27 mouse cellular contexts compared by ENCODE assay signal in the genomic region with DNA sequence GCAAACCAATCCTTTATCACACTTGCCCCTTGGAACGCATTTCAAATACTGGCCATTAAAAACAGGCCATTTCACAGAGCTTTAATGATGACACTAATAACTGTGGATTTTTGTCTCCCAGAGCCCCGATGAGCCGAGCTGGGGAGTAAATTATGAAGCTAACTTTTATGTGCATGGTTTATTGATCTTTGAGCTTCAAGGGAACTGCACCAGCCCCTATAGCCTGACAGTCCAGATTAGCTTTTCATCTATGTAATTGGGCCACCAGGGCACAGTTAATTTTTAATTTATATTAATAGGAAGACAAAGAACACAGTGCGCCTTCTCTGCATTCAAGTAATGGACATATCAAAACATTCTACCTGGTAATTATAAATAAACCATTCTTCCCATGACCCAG.
A peak's percentile ranks its signal among the peaks of the same experiment; 100 is the strongest.
DNase-seq lines count a peak whose midpoint lies in the region; ATAC-seq and TF ChIP-seq lines count a peak whose summit lies in the region.
"Had no signal": no experiment of that assay in that cellular context is flagged by ENCODE, and none has a peak within 500 bp of the region (broad histone marks: within the 10 kb centered on the region; RNA-seq: fewer than 3 reads in every experiment).

No protein-coding gene starts in this region.

- no peak for TF ChIP-seq CTCF in left cerebral cortex, adult 2 months (IDR thresholded peaks at IDR 0.05)

- DNase-seq in neural tube, embryonic 10.5 days (ENCODE audit: extremely low spot score, low spot score), result no peak
- DNase-seq in midbrain, embryonic 14.5 days, result peak; percentile 44
- no peak for DNase-seq in adrenal gland, adult (ENCODE audit: inconsistent age in 2 of 2, low spot score in 1 of 2)
- DNase-seq in left cerebral cortex, adult 2 months (ENCODE audit: extremely low spot score in 1 of 2, low spot score in 2 of 2), result no peak
- DNase-seq: adrenal gland, postnatal 10 days; adrenal gland, postnatal 36 days; cerebellum, adult 11 months; cerebellum, adult 2 months; cerebellum, adult 9-11 months; cerebellum, postnatal 25 days; gastrocnemius, postnatal 25 days; heart, adult 18-20 months; heart, postnatal 10 days; heart, postnatal 36 days had no signal

- H3K36me3 ChIP-seq in neural tube, embryonic 13.5 days, result 0 out of 2 replicates have a peak, but pooled peaks cover 3% of the 10 kb centered on the region
- no peaks in the 10 kb centered on the region for H3K36me3 ChIP-seq in midbrain, embryonic 14.5 days (ENCODE audit: control insufficient read depth, insufficient read depth, low read length)
- H3K36me3 ChIP-seq in midbrain, embryonic 16.5 days (ENCODE audit: control insufficient read depth, insufficient read depth, low read length), result no peaks in the 10 kb centered on the region
- H3K36me3 ChIP-seq: embryonic facial prominence, embryonic 10.5 days; forebrain, embryonic 12.5 days; forebrain, embryonic 15.5 days; heart, embryonic 15.5 days; hindbrain, embryonic 10.5 days had no signal

- no peak overlapping the region; the same call in 1 of the 2 replicates for H3K27ac ChIP-seq in neural tube, embryonic 13.5 days (replicated peaks)
- H3K27ac ChIP-seq in midbrain, embryonic 14.5 days (replicated peaks; ENCODE audit: low read depth, low read length), result peak overlapping the region; percentile 32; the same call in 1 of the 2 replicates
- H3K27ac ChIP-seq in midbrain, embryonic 16.5 days (ENCODE audit: low read length), result no peak overlapping the region
- no peak overlapping the region for H3K27ac ChIP-seq in left cerebral cortex, adult 2 months
- H3K27ac ChIP-seq: embryonic facial prominence, embryonic 10.5 days; embryonic facial prominence, embryonic 13.5 days; forebrain, embryonic 12.5 days; forebrain, embryonic 15.5 days; heart, embryonic 15.5 days; hindbrain, embryonic 10.5 days; hindbrain, embryonic 13.5 days had no signal

- intact Hi-C loops in left cerebral cortex, adult 2 months (cut with DNase I), result no loop called here

- H3K27me3 ChIP-seq in neural tube, embryonic 13.5 days, result no peaks in the 10 kb centered on the region
- no peaks in the 10 kb centered on the region for H3K27me3 ChIP-seq in midbrain, embryonic 14.5 days (ENCODE audit: control insufficient read depth, insufficient read depth, low read length)
- H3K27me3 ChIP-seq in midbrain, embryonic 16.5 days (ENCODE audit: control insufficient read depth, insufficient read depth, low read depth, low read length), result no peaks in the 10 kb centered on the region
- H3K27me3 ChIP-seq: embryonic facial prominence, embryonic 13.5 days; forebrain, embryonic 15.5 days; heart, embryonic 12.5 days; heart, embryonic 15.5 days; hindbrain, embryonic 13.5 days had no signal

- ATAC-seq in neural tube, embryonic 13.5 days (ENCODE audit: low read depth), result peak; percentile 52; the same call in 1 of the 2 replicates
- peak; percentile 55; the same call in 1 of the 2 replicates for ATAC-seq in midbrain, embryonic 14.5 days (ENCODE audit: low FRiP score, low TSS enrichment)
- peak; percentile 39; the same call in 1 of the 2 replicates for ATAC-seq in midbrain, embryonic 16.5 days
- ATAC-seq: CD4-positive, CD25-positive, alpha-beta regulatory T cell, adult 4 months; forebrain, embryonic 15.5 days; hindbrain, embryonic 16.5 days had no signal

- WGBS in neural tube, embryonic 13.5 days, result 44% methylated on average over 4 of the region's 4 CpGs
- 46% methylated on average over 4 of the region's 4 CpGs for WGBS in midbrain, embryonic 14.5 days
- 39% methylated on average over 4 of the region's 4 CpGs for WGBS in midbrain, embryonic 16.5 days

- H3K4me2 ChIP-seq in neural tube, embryonic 13.5 days, result no peak overlapping the region
- no peak overlapping the region for H3K4me2 ChIP-seq in midbrain, embryonic 14.5 days (ENCODE audit: low read length)
- no peak overlapping the region for H3K4me2 ChIP-seq in midbrain, embryonic 16.5 days (ENCODE audit: low read length)
- H3K4me2 ChIP-seq: embryonic facial prominence, embryonic 13.5 days; forebrain, embryonic 12.5 days; forebrain, embryonic 15.5 days; heart, embryonic 12.5 days; heart, embryonic 15.5 days; hindbrain, embryonic 13.5 days had no signal

- no peak overlapping the region for H3K4me3 ChIP-seq in neural tube, embryonic 13.5 days
- no peak overlapping the region for H3K4me3 ChIP-seq in midbrain, embryonic 14.5 days (replicated peaks; ENCODE audit: low read depth, low read length)
- H3K4me3 ChIP-seq in midbrain, embryonic 16.5 days (ENCODE audit: low read depth, low read length), result no peak overlapping the region
- no peak overlapping the region for H3K4me3 ChIP-seq in left cerebral cortex, adult 2 months
- H3K4me3 ChIP-seq: embryonic facial prominence, embryonic 10.5 days; embryonic facial prominence, embryonic 13.5 days; erythroblast, embryonic 14.5 days; forebrain, embryonic 12.5 days; forebrain, embryonic 15.5 days; heart, embryonic 12.5 days; heart, embryonic 15.5 days; hindbrain, embryonic 10.5 days; hindbrain, embryonic 13.5 days had no signal

- no peak overlapping the region for H3K9ac ChIP-seq in neural tube, embryonic 13.5 days
- no peak overlapping the region for H3K9ac ChIP-seq in midbrain, embryonic 14.5 days (replicated peaks; ENCODE audit: low read length)
- H3K9ac ChIP-seq in midbrain, embryonic 16.5 days (ENCODE audit: low read depth, low read length), result no peak overlapping the region
- H3K9ac ChIP-seq: embryonic facial prominence, embryonic 13.5 days; forebrain, embryonic 12.5 days; forebrain, embryonic 15.5 days; heart, embryonic 12.5 days; heart, embryonic 15.5 days; hindbrain, embryonic 13.5 days had no signal

- H3K4me1 ChIP-seq in neural tube, embryonic 13.5 days (replicated peaks), result peaks cover 20% of the 10 kb centered on the region
- 0 out of 2 replicates have a peak, but pooled peaks cover 2% of the 10 kb centered on the region for H3K4me1 ChIP-seq in midbrain, embryonic 14.5 days (ENCODE audit: control insufficient read depth, insufficient read depth, low read length)
- H3K4me1 ChIP-seq in midbrain, embryonic 16.5 days (ENCODE audit: control insufficient read depth, insufficient read depth, low read length), result peaks cover 15% of the 10 kb centered on the region
- H3K4me1 ChIP-seq: heart, embryonic 12.5 days; heart, embryonic 15.5 days had no signal

- no peaks in the 10 kb centered on the region for H3K9me3 ChIP-seq in neural tube, embryonic 13.5 days
- no peaks in the 10 kb centered on the region for H3K9me3 ChIP-seq in midbrain, embryonic 14.5 days (ENCODE audit: control insufficient read depth, low read length)
- no peaks in the 10 kb centered on the region for H3K9me3 ChIP-seq in midbrain, embryonic 16.5 days (replicated peaks; ENCODE audit: control insufficient read depth, low read length, poor library complexity, severe bottlenecking)
- H3K9me3 ChIP-seq: embryonic facial prominence, embryonic 10.5 days; embryonic facial prominence, embryonic 13.5 days; forebrain, embryonic 12.5 days; forebrain, embryonic 15.5 days; heart, embryonic 15.5 days; hindbrain, embryonic 10.5 days; hindbrain, embryonic 13.5 days had no signal
